Mouse (Mus musculus) liver, embryonic 11.5 days (tissue): ENCODE data around the gene Lrrc49. TPM values are rescaled to one million over a fixed set of nuclear protein-coding genes. Genes with fewer than 3 reads are reported as not detected.

ENCODE experiments used
- ATAC-seq: fragments of 200-750 bp; cut with Nextera tagmentation; replicated peaks from 2 replicates; pipeline ENCODE4 v1.8.0; 2017; ENCODE audit warnings: moderate number of reproducible peaks, mild to moderate bottlenecking, moderate TSS enrichment, moderate library complexity; ENCODE audit not compliant: low FRiP score
- DNase-seq: peaks from one replicate; pipeline ENCODE4 v3.0.0-alpha.2; 2017; ENCODE audit warnings: low spot score
- H3K27ac ChIP-seq: fragments of 300-500 bp; sonication (generic); 2 replicates; pipeline ENCODE4 v1.5.1; 2014; ENCODE audit warnings: mild to moderate bottlenecking, low read depth, low read length, control low read depth
- H3K27me3 ChIP-seq: fragments of 300-500 bp; sonication (generic); replicated peaks from 2 replicates; pipeline ENCODE4 v1.6.1; 2014; ENCODE audit warnings: low read length, mixed read lengths; ENCODE audit not compliant: control insufficient read depth, insufficient read depth
- H3K36me3 ChIP-seq: fragments of 300-500 bp; sonication (generic); 2 replicates; pipeline ENCODE4 v1.6.1; 2014; ENCODE audit warnings: mild to moderate bottlenecking, low read length, moderate library complexity, mixed read lengths; ENCODE audit not compliant: control insufficient read depth, insufficient read depth
- H3K4me1 ChIP-seq: fragments of 300-500 bp; sonication (generic); replicated peaks from 2 replicates; pipeline ENCODE4 v1.6.1; 2014; ENCODE audit warnings: low read length, mixed read lengths; ENCODE audit not compliant: control insufficient read depth, insufficient read depth
- H3K4me2 ChIP-seq: fragments of 300-500 bp; sonication (generic); 2 replicates; pipeline ENCODE4 v1.6.1; 2014; ENCODE audit warnings: mild to moderate bottlenecking, control low read depth, moderate library complexity
- H3K4me3 ChIP-seq: fragments of 300-500 bp; sonication (generic); 2 replicates; pipeline ENCODE4 v1.5.1; 2014; ENCODE audit warnings: low read depth, low read length, control low read depth
- H3K9ac ChIP-seq: fragments of 300-500 bp; sonication (generic); 2 replicates; pipeline ENCODE4 v1.6.1; 2014; ENCODE audit warnings: low read depth, low read length, control low read depth
- H3K9me3 ChIP-seq: fragments of 300-500 bp; sonication (generic); 2 replicates; pipeline ENCODE4 v1.6.1; 2016; ENCODE audit warnings: low read length, inconsistent platforms, mixed read lengths; ENCODE audit not compliant: control insufficient read depth
- WGBS: fragments of 180-500 bp; shearing (Covaris S2); extraction: QIAGEN DNeasy Blood & Tissue Kit; methylation state at CpG from one replicate; pipeline ENCODE4 v1.1.7; 2014; 5-methylcytosine and 5-hydroxymethylcytosine counted together
- polyA plus RNA-seq: library from polyadenylated mRNA; unstranded; fragments of >200 nt; fragmentation: Nextera tagmentation; extraction: Ambion mirVana; gene quantifications from 2 replicates; pipeline ENCODE4 v1.2.1, GENCODE M21; 2014

Gene Lrrc49
- polyA plus RNA-seq, 1 experiment from 2014 or later = 4.3 TPM

GRCm38 (mm10) chr9:60528269-60528668, 159.7 kb downstream of the Lrrc49 start:
- no peaks in the 10 kb centered on the region for H3K4me1 ChIP-seq
- DNase-seq (no peak), ATAC-seq (no peak)

GRCm38 (mm10) chr9:60527836-60528235, 160.1 kb downstream of the Lrrc49 start:
- Histone ChIP-seq H3K4me2 (no peak overlapping the region), H3K27me3 (no peaks in the 10 kb centered on the region), H3K4me3 (no peak overlapping the region), H3K9me3 (no peaks in the 10 kb centered on the region), H3K9ac (no peak overlapping the region), H3K36me3 (no peaks in the 10 kb centered on the region), H3K4me1 (no peaks in the 10 kb centered on the region), H3K27ac (no peak overlapping the region)
- DNase-seq = no peak
- 82% methylated on average over 2 of the region's 2 CpGs for WGBS
- ATAC-seq = no peak

More at GRCm38 (mm10) chr9:60528269-60528668, 159.7 kb downstream of the Lrrc49 start:
- 68% methylated on average over 3 of the region's 3 CpGs for WGBS
- H3K4me2 ChIP-seq = no peak overlapping the region
- H3K9me3 ChIP-seq = no peaks in the 10 kb centered on the region
- H3K36me3 ChIP-seq = no peaks in the 10 kb centered on the region
- no peak overlapping the region for H3K27ac ChIP-seq
- H3K27me3 ChIP-seq = no peaks in the 10 kb centered on the region; the same call in 1 of the 2 replicates
- no peak overlapping the region for H3K4me3 ChIP-seq
- H3K9ac ChIP-seq = no peak overlapping the region

- no peak overlapping the region for H3K4me3 ChIP-seq
- H3K4me2 ChIP-seq = no peak overlapping the region
- H3K27me3 ChIP-seq = no peaks in the 10 kb centered on the region; the same call in 1 of the 2 replicates
- ATAC-seq = no peak
- no peak for DNase-seq
- WGBS = 60% methylated on average over 5 of the region's 5 CpGs
- no peaks in the 10 kb centered on the region for H3K4me1 ChIP-seq
- H3K36me3 ChIP-seq = no peaks in the 10 kb centered on the region
- no peak overlapping the region for H3K9ac ChIP-seq
- H3K9me3 ChIP-seq = no peaks in the 10 kb centered on the region
- H3K27ac ChIP-seq = no peak overlapping the region
These were observed 160.9 kb downstream of the Lrrc49 start for GRCm38 (mm10) chr9:60527051-60527450.

GRCm38 (mm10) chr9:60526195-60526594, 161.8 kb downstream of the Lrrc49 start:
- no peaks in the 10 kb centered on the region for H3K4me1 ChIP-seq
- ATAC-seq (no peak), DNase-seq (no peak)
- H3K27me3 ChIP-seq = peaks cover 8% of the 10 kb centered on the region
- H3K36me3 ChIP-seq = no peaks in the 10 kb centered on the region
- 52% methylated on average over 5 of the region's 5 CpGs for WGBS
- no peak overlapping the region for H3K4me2 ChIP-seq
- no peak overlapping the region for H3K4me3 ChIP-seq
- no peak overlapping the region for H3K27ac ChIP-seq
- H3K9me3 ChIP-seq = no peaks in the 10 kb centered on the region
- no peak overlapping the region for H3K9ac ChIP-seq

GRCm38 (mm10) chr9:60521806-60522264, 166.1 kb downstream of the Lrrc49 start, which contains the start of gene Thsd4:
Gene Thsd4 (minus strand): TSS chr9:60522046.
- under 1% methylated on average over 42 of the region's 51 CpGs for WGBS
- peak within 1 kb of the TSS; percentile 77 for H3K4me2 ChIP-seq
- H3K27ac ChIP-seq = no peak within 1 kb of the TSS
- H3K36me3 ChIP-seq = no peaks in the 10 kb centered on the region
- H3K9me3 ChIP-seq = no peaks in the 10 kb centered on the region
- peak within 1 kb of the TSS; percentile 58 for H3K4me3 ChIP-seq
- peaks cover 21% of the 10 kb centered on the region for H3K27me3 ChIP-seq
- H3K9ac ChIP-seq = 0 out of 2 replicates have a peak within 1 kb of the TSS, but pooled peaks have one; percentile 10
- peaks cover 15% of the 10 kb centered on the region for H3K4me1 ChIP-seq
- DNase-seq (peak; percentile 73), ATAC-seq (peak; percentile 41)

- Histone ChIP-seq H3K27ac (no peak overlapping the region), H3K9me3 (no peaks in the 10 kb centered on the region), H3K27me3 (peaks cover 21% of the 10 kb centered on the region), H3K36me3 (no peaks in the 10 kb centered on the region), H3K4me2 (peak overlapping the region; percentile 77), H3K9ac (no peak overlapping the region), H3K4me1 (peaks cover 17% of the 10 kb centered on the region), H3K4me3 (peak overlapping the region; percentile 58)
- DNase-seq (no peak), ATAC-seq (no peak)
- WGBS = 42% methylated on average over 5 of the region's 5 CpGs
These were observed 166.8 kb downstream of the Lrrc49 start for GRCm38 (mm10) chr9:60521143-60521542.

GRCm38 (mm10) chr9:60519601-60520000, 168.4 kb downstream of the Lrrc49 start:
- ATAC-seq (no peak), DNase-seq (no peak)
- Histone ChIP-seq H3K4me2 (0 out of 2 replicates have a peak overlapping the region, but pooled peaks have one; percentile 13), H3K4me3 (no peak overlapping the region), H3K9me3 (no peaks in the 10 kb centered on the region), H3K27ac (no peak overlapping the region), H3K27me3 (peaks cover 21% of the 10 kb centered on the region), H3K36me3 (no peaks in the 10 kb centered on the region), H3K9ac (no peak overlapping the region), H3K4me1 (peaks cover 17% of the 10 kb centered on the region)
- 48% methylated on average over 3 of the region's 3 CpGs for WGBS

Other genes with a start within 250 kb of the Lrrc49 start
- gene Thsd4, start 166.1 kb downstream of the Lrrc49 start, polyA plus RNA-seq = 5.9 and 6.8 TPM in 2 replicates
- 0.31 and 0.38 TPM in 2 replicates for gene Larp6, start 24.8 kb upstream of the Lrrc49 start, polyA plus RNA-seq
- gene Uaca, start 106.4 kb upstream of the Lrrc49 start, polyA plus RNA-seq = 10.0 and 10.3 TPM in 2 replicates